Mouse (Mus musculus): Measurements from ENCODE around the gene Wdr64.

GRCm38 (mm10) chr1:175677459-175677858, 20.9 kb upstream of the Wdr64 start:
- TF ChIP-seq CTCF (IDR thresholded peaks at IDR 0.05; ENCODE audit: low read depth) (no peak), EP300 (IDR thresholded peaks at IDR 0.05; ENCODE audit: low read depth) (no peak)
